Mouse (Mus musculus): ENCODE results near the gene Nrxn1.

DNA sequence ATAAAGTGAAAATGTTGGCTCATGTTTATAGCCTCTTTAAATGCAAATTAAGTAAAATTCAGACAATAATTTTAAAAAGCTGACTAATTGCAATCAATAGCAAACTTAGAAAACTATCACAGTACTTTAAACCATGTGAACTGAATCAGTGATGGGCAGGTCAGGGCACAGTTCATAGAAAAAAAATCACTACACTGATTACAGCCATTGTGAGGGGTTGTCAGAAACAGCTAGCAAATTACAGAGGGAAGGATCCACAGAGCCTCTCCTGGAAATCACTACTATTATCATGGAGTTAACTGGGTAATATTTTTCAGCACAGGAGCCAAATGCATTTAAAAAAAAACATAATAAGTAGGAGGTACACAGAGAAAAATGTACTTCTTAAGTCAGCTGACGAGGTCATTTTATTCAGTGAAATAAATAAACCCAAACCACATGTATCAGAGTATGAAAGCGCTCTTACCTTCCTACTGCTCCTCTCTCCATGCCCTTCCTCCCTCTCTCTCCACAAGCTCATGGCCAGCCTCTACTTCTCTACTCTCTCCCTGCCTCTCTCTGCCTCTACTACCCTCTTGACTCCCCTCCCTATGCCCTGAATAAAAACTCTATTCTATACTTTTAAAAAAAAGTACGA, 304.3 kb downstream of the Nrxn1 start:
- TF ChIP-seq GATA1 (IDR thresholded peaks at IDR 0.05; ENCODE audit: low read length) (no peak), TAL1 (IDR thresholded peaks at IDR 0.05; ENCODE audit: low read length) (no peak)

Measured in erythroblast, embryonic 14.5 days (primary cell).